Mouse (Mus musculus) testis, adult 2 months (tissue): ENCODE measurements around the gene Palm2.

Experiments
- CTCF ChIP-seq: fragments of 200-500 bp; IDR thresholded peaks from 2 replicates; pipeline ENCODE4 v1.5.1; 2012; ENCODE audit warnings: low read depth, mild to moderate bottlenecking, inconsistent platforms, low read length, moderate library complexity; ENCODE audit not compliant: control insufficient read depth, insufficient read depth, insufficient replicate concordance
- POLR2A ChIP-seq: fragments of 200-500 bp; IDR thresholded peaks from 2 replicates; pipeline ENCODE4 v1.6.1; 2012; ENCODE audit warnings: low read depth, mild to moderate bottlenecking, inconsistent platforms, low read length, moderate library complexity; ENCODE audit not compliant: control insufficient read depth

GRCm38 (mm10) chr4:57533686-57534085, 99.6 kb downstream of the Palm2 start:
- TF ChIP-seq POLR2A (no peak), CTCF (no peak)
